Mouse (Mus musculus) CH12.LX (cell line): ENCODE measurements around the gene Aldh4a1.

Experiments used
- CTCF ChIP-seq, 2 experiments: IDR thresholded peaks in 1 of 2; conservative IDR thresholded peaks in 1 of 2; 2 replicates each; pipeline ENCODE4 v1.5.1; 2011 to 2012; ENCODE audit warnings: low read depth in 2 of 2, low read length in 2 of 2, improper control_type of control experiment in 1 of 2, inconsistent platforms in 1 of 2, mild to moderate bottlenecking in 1 of 2, moderate library complexity in 1 of 2
- POLR2A ChIP-seq: IDR thresholded peaks from 2 replicates; pipeline ENCODE4 v1.6.1; 2011; ENCODE audit warnings: low read depth, mild to moderate bottlenecking, improper control_type of control experiment, low read length

- TF ChIP-seq POLR2A (no peak), CTCF (conservative IDR thresholded peaks at IDR 0.05 in 1 of 2, IDR thresholded peaks at IDR 0.05 in 1 of 2; ENCODE audit: low read depth in 2 of 2, low read length in 2 of 2) (no peak)
Measured at GRCm38 (mm10) chr4:139597286-139598284, 25.1 kb upstream of the Aldh4a1 start.
